Mouse (Mus musculus) liver, postnatal 0 days (tissue): ENCODE results near the gene Ccdc6.

Source experiments
- CTCF ChIP-seq: sonication (generic); IDR thresholded peaks from 2 replicates; pipeline ENCODE4 v1.5.1; 2016; ENCODE audit warnings: antibody characterized with exemption, low read depth
- EP300 ChIP-seq: IDR thresholded peaks from 2 replicates; pipeline ENCODE4 v1.6.1; 2016; ENCODE audit warnings: antibody characterized with exemption, low read depth, mild to moderate bottlenecking

- TF ChIP-seq CTCF, result no peak
- no peak for TF ChIP-seq EP300
These were observed 49.0 kb downstream of the Ccdc6 start for GRCm38 (mm10) chr10:70145873-70146272.
